In the genomic region with DNA sequence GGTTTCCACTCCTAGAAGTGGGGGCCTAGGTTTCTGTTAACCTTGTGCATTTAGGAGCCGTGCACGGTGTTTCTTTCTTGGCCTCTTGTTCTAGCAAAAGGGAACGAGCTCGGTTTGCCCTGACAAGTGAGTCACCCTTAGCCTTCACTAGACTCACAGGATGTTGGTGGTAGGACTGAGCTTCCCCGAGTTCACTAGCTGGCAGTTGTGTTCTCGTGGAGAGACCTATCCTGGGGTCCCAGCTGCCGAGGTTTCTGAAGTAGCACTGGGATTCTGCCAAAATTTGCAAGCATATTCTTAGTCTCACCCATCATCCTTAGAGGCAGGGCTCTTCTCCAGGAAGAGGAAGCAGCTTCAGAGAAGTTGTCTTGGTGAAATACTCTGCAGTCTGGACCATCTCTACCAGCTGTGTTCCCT, we compare ENCODE assay signal across 13 mouse cellular contexts.
DNase-seq lines count a peak whose midpoint lies in the region; ATAC-seq and TF ChIP-seq lines count a peak whose summit lies in the region.
"Had no signal": no experiment of that assay in that cellular context is flagged by ENCODE, and none has a peak within 500 bp of the region (broad histone marks: within the 10 kb centered on the region; RNA-seq: fewer than 3 reads in every experiment).

No protein-coding gene starts in this region.

- no peak; a peak in 1 of 4 replicates for TF ChIP-seq POLR2A in MEL (IDR thresholded peaks at IDR 0.05; ENCODE audit: control insufficient read depth in 1 of 2, insufficient read depth in 1 of 2, low read depth in 1 of 2, low read length in 2 of 2, poor library complexity in 1 of 2)

- H3K36me3 ChIP-seq in kidney, embryonic 16.5 days (ENCODE audit: insufficient read depth, low read length) = no peaks in the 10 kb centered on the region
- peaks cover 0 to 43% of the 10 kb centered on the region in 2 experiments; a peak in 2 of 4 replicates for H3K36me3 ChIP-seq in MEL (ENCODE audit: control insufficient read depth in 1 of 2, insufficient read depth in 2 of 2, low read length in 2 of 2)
- H3K36me3 ChIP-seq: forebrain, embryonic 12.5 days; limb, embryonic 15.5 days had no signal

- H3K4me1 ChIP-seq in kidney, embryonic 16.5 days (ENCODE audit: insufficient read depth, low read length) = peaks cover 37% of the 10 kb centered on the region
- peaks cover 42 to 44% of the 10 kb centered on the region in 2 experiments for H3K4me1 ChIP-seq in MEL (ENCODE audit: control insufficient read depth in 1 of 2, insufficient read depth in 2 of 2, low read length in 2 of 2)

- DNase-seq in frontal cortex, postnatal 14 days (ENCODE audit: low spot score in 2 of 2) = no peak
- no peak for DNase-seq in kidney, postnatal 14 days
- peak; percentile 78 for DNase-seq in MEL (ENCODE audit: low read depth, low spot score)
- DNase-seq in gastrocnemius, postnatal 10 days = no peak
- DNase-seq: heart, adult 2 months; kidney, adult 8-10 months; lung, postnatal 10 days had no signal

- WGBS in kidney, embryonic 16.5 days = 43% methylated on average over 7 of the region's 7 CpGs

- no peak for TF ChIP-seq RAD21 in MEL (IDR thresholded peaks at IDR 0.05; ENCODE audit: low read depth, low read length)

- TF ChIP-seq CTCF in MEL (IDR thresholded peaks at IDR 0.05 in 2 of 3, conservative IDR thresholded peaks at IDR 0.05 in 1 of 3; ENCODE audit: control insufficient read depth in 1 of 3, insufficient read depth in 1 of 3, low read depth in 2 of 3, low read length in 3 of 3, poor library complexity in 1 of 3, severe bottlenecking in 1 of 3) = no peak

- H3K4me3 ChIP-seq in kidney, embryonic 16.5 days (ENCODE audit: low read length) = no peak overlapping the region
- no peak overlapping the region for H3K4me3 ChIP-seq in MEL (ENCODE audit: control insufficient read depth in 1 of 2, insufficient read depth in 1 of 2, low read depth in 2 of 2, low read length in 2 of 2)
- H3K4me3 ChIP-seq: forebrain, embryonic 12.5 days; heart, adult 2 months; limb, embryonic 15.5 days had no signal

- H3K9ac ChIP-seq in kidney, embryonic 16.5 days (replicated peaks; ENCODE audit: low read length) = no peak overlapping the region
- peak overlapping the region; percentile 17; the same call in 1 of the 2 replicates for H3K9ac ChIP-seq in MEL (ENCODE audit: control insufficient read depth, low read depth, low read length, poor library complexity, severe bottlenecking)
- H3K9ac ChIP-seq: forebrain, embryonic 12.5 days; limb, embryonic 15.5 days had no signal

- TF ChIP-seq EP300 in MEL (IDR thresholded peaks at IDR 0.05; ENCODE audit: low read depth in 1 of 2, low read length in 2 of 2) = peak; percentile 6 to 40; a peak in 1 of 4 replicates

- 0 out of 2 replicates have a peak overlapping the region, but pooled peaks have one; percentile 25 for H3K27ac ChIP-seq in kidney, embryonic 16.5 days (ENCODE audit: low read length)
- peak overlapping the region; percentile 58 for H3K27ac ChIP-seq in MEL (ENCODE audit: control insufficient read depth, low read depth, low read length)
- H3K27ac ChIP-seq: forebrain, embryonic 12.5 days; heart, adult 2 months; limb, embryonic 15.5 days had no signal

- H3K27me3 ChIP-seq in kidney, embryonic 16.5 days (ENCODE audit: insufficient read depth, low read length) = no peaks in the 10 kb centered on the region
- H3K27me3 ChIP-seq in MEL (ENCODE audit: control insufficient read depth in 1 of 2, insufficient read depth in 2 of 2, low read length in 2 of 2) = no peaks in the 10 kb centered on the region
- H3K27me3 ChIP-seq: limb, embryonic 15.5 days had no signal

- H3K79me2 ChIP-seq in MEL (ENCODE audit: control insufficient read depth, insufficient read depth, low read length, poor library complexity) = no peaks in the 10 kb centered on the region

- peak; percentile 41 for ATAC-seq in frontal cortex, adult (ENCODE audit: low TSS enrichment)
- ATAC-seq in kidney, embryonic 16.5 days (ENCODE audit: low FRiP score, low TSS enrichment) = no peak
- peak; percentile 35 for ATAC-seq in inflammation-experienced regulatory T-cells, adult 6 months
- ATAC-seq in megakaryocyte-erythroid progenitor cell, adult 5-6 weeks (replicated peaks; ENCODE audit: low FRiP score, low TSS enrichment, poor library complexity, severe bottlenecking) = no peak

- no peaks in the 10 kb centered on the region for H3K9me3 ChIP-seq in kidney, embryonic 16.5 days (ENCODE audit: low read length)
- no peaks in the 10 kb centered on the region for H3K9me3 ChIP-seq in MEL (replicated peaks; ENCODE audit: insufficient read depth, low read length)
- H3K9me3 ChIP-seq: forebrain, embryonic 12.5 days; limb, embryonic 15.5 days had no signal

- H3K4me2 ChIP-seq in kidney, embryonic 16.5 days (replicated peaks; ENCODE audit: low read depth, low read length) = no peak overlapping the region
- H3K4me2 ChIP-seq: forebrain, embryonic 12.5 days; limb, embryonic 15.5 days had no signal

TF ChIP-seq in MEL, 35 proteins besides CTCF, POLR2A, EP300 and RAD21:
- TF ChIP-seq MEF2A (IDR thresholded peaks at IDR 0.05; ENCODE audit: extremely low read depth, insufficient replicate concordance, low read depth, low read length, poor library complexity, severe bottlenecking) = no peak
- TF ChIP-seq JUND (IDR thresholded peaks at IDR 0.05; ENCODE audit: low read depth, low read length) = no peak
- TF ChIP-seq UBTF (IDR thresholded peaks at IDR 0.05; ENCODE audit: borderline replicate concordance, insufficient read depth, low read depth, low read length) = no peak
- no peak for TF ChIP-seq NELFE (IDR thresholded peaks at IDR 0.05; ENCODE audit: low read depth, low read length)
- TF ChIP-seq ZKSCAN1 (IDR thresholded peaks at IDR 0.05; ENCODE audit: low read depth, low read length) = no peak
- peak; percentile 29; the same call in 1 of the 2 replicates for TF ChIP-seq ETS1 (IDR thresholded peaks at IDR 0.05; ENCODE audit: low read depth, low read length)
- TF ChIP-seq TBP (IDR thresholded peaks at IDR 0.05; ENCODE audit: low read depth, low read length) = peak; percentile 33; the same call in 1 of the 2 replicates
- no peak for TF ChIP-seq CHD2 (IDR thresholded peaks at IDR 0.05; ENCODE audit: low read length)
- no peak for TF ChIP-seq MYC (IDR thresholded peaks at IDR 0.05; ENCODE audit: low read depth, low read length)
- no peak for TF ChIP-seq ZNF384 (IDR thresholded peaks at IDR 0.05; ENCODE audit: low read depth, low read length)
- no peak for TF ChIP-seq MAX (IDR thresholded peaks at IDR 0.05; ENCODE audit: low read length)
- 0 out of 2 replicates have a peak, but pooled peaks have one; percentile 39 for TF ChIP-seq SIN3A (IDR thresholded peaks at IDR 0.05; ENCODE audit: low read length)
- 0 out of 2 replicates have a peak, but pooled peaks have one; percentile 7 for TF ChIP-seq MYB (IDR thresholded peaks at IDR 0.05; ENCODE audit: low read depth, low read length)
- TF ChIP-seq ELF1 (IDR thresholded peaks at IDR 0.05; ENCODE audit: low read depth, low read length) = peak; percentile 59; the same call in 1 of the 2 replicates
- no peak for TF ChIP-seq USF1 (IDR thresholded peaks at IDR 0.05; ENCODE audit: low read depth, low read length)
- no peak for TF ChIP-seq RCOR1 (IDR thresholded peaks at IDR 0.05; ENCODE audit: low read depth, low read length)

Comparison
In these comparisons a context has a peak if more than half of its experiments do, and no peak if none do; other contexts are left out.
1. ATAC-seq: peak in frontal cortex, adult (single experiment) and inflammation-experienced regulatory T-cells, adult 6 months (single experiment); none in kidney, embryonic 16.5 days (single experiment) and megakaryocyte-erythroid progenitor cell, adult 5-6 weeks (single experiment).